Mouse (Mus musculus) MEL (cell line): ENCODE results near the gene Aqp6.

ENCODE experiments used
- E2F4 ChIP-seq: IDR thresholded peaks from 2 replicates; pipeline ENCODE4 v1.6.1; 2011; ENCODE audit warnings: low read depth, low read length, improper control_type of control experiment, borderline replicate concordance
- GABPA ChIP-seq: IDR thresholded peaks from 2 replicates; pipeline ENCODE4 v1.6.1; 2012; ENCODE audit warnings: low read depth, mild to moderate bottlenecking, inconsistent platforms, low read length, improper control_type of control experiment, moderate library complexity

DNA sequence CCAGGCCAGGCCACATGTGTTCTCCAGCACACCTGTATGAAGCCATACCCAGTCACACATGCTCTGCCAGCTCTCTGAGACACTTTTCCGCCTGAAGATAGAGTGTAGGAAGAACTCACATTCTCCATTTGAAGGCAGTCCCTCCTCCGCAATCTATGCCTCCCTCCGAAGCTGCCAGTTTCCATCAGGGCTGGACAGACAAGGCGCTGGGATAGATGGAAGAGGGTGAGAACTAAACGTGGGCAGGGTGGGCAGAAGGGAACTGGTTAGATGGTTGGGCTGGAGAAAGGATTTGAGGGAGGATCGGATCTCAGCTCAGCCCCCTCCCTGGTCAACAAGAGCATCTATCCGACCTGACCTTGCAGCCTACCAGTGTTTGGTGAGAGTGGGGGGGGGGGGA, 4.4 kb upstream of the Aqp6 start:
- TF ChIP-seq GABPA (no peak), E2F4 (no peak)
